Mouse (Mus musculus) granulocyte monocyte progenitor cell, adult 5-6 weeks (primary cell): Measurements from ENCODE around the gene Ctso. TPM values are rescaled to one million over a fixed set of nuclear protein-coding genes. Genes with fewer than 3 reads are reported as not detected.
A peak's percentile ranks its signal among the peaks of the same experiment; 100 is the strongest.

Source experiments
- ATAC-seq: replicated peaks from 2 replicates; pipeline ENCODE4 v1.8.0; 2016; ENCODE audit warnings: mild to moderate bottlenecking, moderate TSS enrichment, inconsistent platforms; ENCODE audit not compliant: poor library complexity, severe bottlenecking
- total RNA-seq, 2 experiments: library from RNA; stranded (forward) in 1 of 2; stranded (reverse) in 1 of 2; fragments of 200-712, 200-1000 nt in 1 of 2; fragments of >200 nt in 1 of 2; fragmentation: Nextera tagmentation in 1 of 2; gene quantifications; 2 replicates each; pipeline ENCODE4 v1.2.3; 2014 to 2017

Ctso gene
- total RNA-seq (2014; fragmentation: Nextera tagmentation) (11.3 and 11.8 TPM in 2 replicates), total RNA-seq (2017) (6.9 and 8.2 TPM in 2 replicates)

GRCm38 (mm10) chr3:81932141-81933101 lies at the start of gene Ctso:
Gene Ctso (plus strand): TSS chr3:81932601.
- peak; percentile 96 for ATAC-seq

- ATAC-seq = no peak
Observed at GRCm38 (mm10) chr3:81883916-81884315, 48.5 kb upstream of the Ctso start.

- no peak for ATAC-seq
Observed at GRCm38 (mm10) chr3:81885566-81885965, 46.8 kb upstream of the Ctso start.

GRCm38 (mm10) chr3:81889137-81889536 lies 43.3 kb upstream of the Ctso start:
- ATAC-seq = no peak

GRCm38 (mm10) chr3:81910286-81911036 lies 21.9 kb upstream of the Ctso start:
- ATAC-seq = no peak

- ATAC-seq = no peak; the same call in 1 of the 2 replicates
Observed at GRCm38 (mm10) chr3:81916030-81916686, 16.2 kb upstream of the Ctso start.

GRCm38 (mm10) chr3:81917354-81917935 lies 15.0 kb upstream of the Ctso start:
- ATAC-seq = no peak

- ATAC-seq = no peak
Observed at GRCm38 (mm10) chr3:81918215-81918614, 14.2 kb upstream of the Ctso start.

- ATAC-seq = no peak
Observed at GRCm38 (mm10) chr3:81919681-81920080, 12.7 kb upstream of the Ctso start.

GRCm38 (mm10) chr3:81922910-81923309 lies 9.5 kb upstream of the Ctso start:
- peak; percentile 42; the same call in 1 of the 2 replicates for ATAC-seq

GRCm38 (mm10) chr3:81924931-81925330 lies 7.5 kb upstream of the Ctso start:
- peak; percentile 66 for ATAC-seq

- ATAC-seq = peak; percentile 94
Observed at GRCm38 (mm10) chr3:81925856-81926255, 6.5 kb upstream of the Ctso start.

- ATAC-seq = no peak
Observed at GRCm38 (mm10) chr3:81926764-81927325, 5.6 kb upstream of the Ctso start.

GRCm38 (mm10) chr3:81929073-81929472 lies 3.3 kb upstream of the Ctso start:
- ATAC-seq = no peak

- ATAC-seq = peak; percentile 29; the same call in 1 of the 2 replicates
Observed at GRCm38 (mm10) chr3:81931695-81932094, 706 bp upstream of the Ctso start.

GRCm38 (mm10) chr3:81933348-81933747 lies 947 bp downstream of the Ctso start:
- ATAC-seq = no peak

GRCm38 (mm10) chr3:81938924-81939323 lies 6.5 kb downstream of the Ctso start:
- ATAC-seq = no peak

GRCm38 (mm10) chr3:81942341-81942740 lies 9.9 kb downstream of the Ctso start:
- no peak for ATAC-seq

GRCm38 (mm10) chr3:81943097-81943496 lies 10.7 kb downstream of the Ctso start:
- no peak for ATAC-seq
